Mouse (Mus musculus) urinary bladder, postnatal 10 days (tissue): ENCODE results near the gene Gm49388.
"Not testable (repeated sequence)": the region's sequence is repeated elsewhere in the genome, so short reads cannot be mapped to it uniquely, and the experiment has no call there.

Source experiments
- DNase-seq: peaks from one replicate; pipeline ENCODE4 v3.0.0; 2022; ENCODE audit warnings: low spot score

Gm49388 gene

DNA sequence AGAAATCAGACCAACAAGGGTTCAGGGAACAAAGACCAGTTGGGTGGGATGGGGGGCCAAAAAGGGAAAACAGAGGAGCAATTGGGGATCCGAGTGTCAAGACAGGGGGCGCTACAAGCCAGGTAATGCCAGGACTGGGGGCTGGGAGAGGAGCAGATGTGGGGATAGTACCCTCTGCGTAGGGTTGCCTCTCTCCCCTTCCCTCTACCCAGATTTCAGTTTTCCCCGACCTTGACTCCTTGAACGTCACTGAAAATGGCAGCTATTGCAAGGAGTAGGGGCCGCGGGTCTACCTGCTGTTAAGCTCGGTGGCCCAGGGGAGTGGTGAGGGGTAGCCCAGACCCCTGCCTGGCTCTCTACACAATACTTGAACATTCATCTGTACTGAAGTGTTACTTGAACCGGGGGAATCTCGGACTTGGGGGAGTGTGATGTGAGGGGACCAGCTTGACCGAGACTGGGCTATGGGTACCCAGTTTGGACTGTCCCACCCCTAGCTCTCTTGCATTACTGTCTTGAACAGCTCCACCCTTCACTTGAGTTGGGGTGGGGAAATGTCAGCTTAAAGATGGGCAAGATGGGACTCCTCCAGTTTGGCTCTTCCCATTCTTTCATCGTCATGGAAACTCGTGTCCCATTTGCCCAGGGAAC lies 16.9 kb upstream of the Gm49388 start:
- no peak for DNase-seq

DNA sequence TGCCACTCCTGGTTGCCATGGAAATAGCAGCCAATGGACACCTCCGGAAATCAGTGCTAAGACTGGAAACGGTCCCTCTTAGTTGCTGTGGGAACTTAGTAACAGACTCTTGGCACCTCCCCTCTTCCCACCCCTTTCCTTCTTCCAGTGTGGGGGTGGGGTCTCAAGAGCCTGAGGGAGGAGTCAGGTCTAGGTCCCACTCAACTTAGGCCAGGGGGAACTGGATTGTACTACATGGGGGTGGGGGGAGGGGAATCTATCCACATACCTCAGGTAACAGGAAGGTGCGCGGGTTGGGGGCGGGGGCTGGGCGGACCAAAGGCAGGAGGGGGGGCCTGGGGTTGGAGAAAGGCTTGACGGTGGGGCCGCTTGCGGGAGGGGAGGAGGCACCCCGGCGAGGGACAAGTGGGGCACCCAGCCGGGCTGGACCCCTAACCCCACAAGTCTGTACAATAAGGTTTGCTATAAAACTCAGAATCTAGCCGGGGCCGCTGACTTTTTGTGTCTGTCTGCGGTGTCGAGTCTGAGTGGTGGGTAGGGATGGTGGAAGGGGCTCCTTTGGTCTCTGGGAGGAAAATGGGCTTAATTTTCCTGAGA lies 16.3 kb upstream of the Gm49388 start:
- peak; percentile 81 for DNase-seq

DNA sequence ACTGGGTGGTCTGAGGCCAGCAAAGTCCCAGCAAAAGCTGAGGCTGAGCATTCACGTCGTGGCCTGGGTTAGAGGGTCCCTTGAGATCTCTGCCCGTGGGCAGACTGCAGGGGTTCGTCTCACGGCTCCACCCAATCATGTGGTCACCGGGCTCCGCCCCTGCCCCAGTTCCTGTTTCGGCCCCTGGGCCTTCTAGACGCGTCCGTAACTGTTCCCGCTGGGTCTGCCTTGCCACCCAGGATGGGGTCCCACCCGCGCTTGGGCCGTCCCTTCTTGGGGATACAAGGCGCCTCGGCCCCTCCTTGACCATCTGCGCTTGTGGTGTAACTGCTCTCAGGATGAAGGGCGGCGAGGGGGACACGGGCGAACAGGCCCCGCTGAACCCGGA lies 15.8 kb upstream of the Gm49388 start, which contains the start of gene Orai3:
TSS of gene Orai3 (plus strand) at position 165 of the 388 bp plus-strand sequence.
- DNase-seq: no peak

DNA sequence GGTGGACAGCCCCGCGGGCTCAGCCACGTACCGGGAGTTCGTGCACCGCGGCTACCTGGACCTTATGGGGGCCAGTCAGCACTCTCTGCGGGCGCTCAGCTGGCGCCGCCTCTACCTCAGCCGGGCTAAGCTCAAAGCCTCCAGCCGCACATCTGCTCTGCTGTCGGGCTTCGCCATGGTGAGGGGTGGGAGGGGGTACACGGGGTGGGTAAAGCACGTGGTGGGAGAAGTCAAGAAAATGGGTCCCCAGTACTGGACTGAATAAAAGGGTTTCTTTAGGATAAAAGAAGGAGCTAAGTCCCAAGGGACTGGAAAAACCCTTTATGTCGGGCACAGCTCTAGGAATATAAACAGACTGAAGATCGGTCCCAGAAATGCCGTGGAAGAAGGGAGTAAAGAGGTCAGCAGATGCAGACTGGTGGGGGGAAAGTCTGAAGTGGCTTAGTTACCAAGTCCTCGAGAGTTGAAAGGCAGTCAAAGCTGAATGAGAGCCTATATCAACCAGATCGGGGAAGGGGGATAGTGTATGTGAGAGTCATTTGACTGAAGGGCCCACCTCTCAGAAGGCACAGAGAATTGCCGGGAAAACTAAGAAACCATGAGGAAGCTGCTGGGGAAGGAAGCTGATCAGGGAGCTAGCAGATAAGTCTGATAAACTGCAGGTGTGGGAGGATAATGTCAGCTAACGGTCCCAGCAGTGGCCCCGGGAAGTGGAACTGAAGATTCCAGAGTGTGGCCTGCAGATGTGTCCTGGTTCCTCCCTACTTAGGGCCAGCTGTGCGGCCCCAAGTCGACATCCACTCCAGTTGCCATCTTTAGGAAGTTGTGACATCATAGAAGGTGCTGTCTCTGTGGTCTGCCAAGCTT lies 15.1 kb upstream of the Gm49388 start:
- no peak for DNase-seq

DNA sequence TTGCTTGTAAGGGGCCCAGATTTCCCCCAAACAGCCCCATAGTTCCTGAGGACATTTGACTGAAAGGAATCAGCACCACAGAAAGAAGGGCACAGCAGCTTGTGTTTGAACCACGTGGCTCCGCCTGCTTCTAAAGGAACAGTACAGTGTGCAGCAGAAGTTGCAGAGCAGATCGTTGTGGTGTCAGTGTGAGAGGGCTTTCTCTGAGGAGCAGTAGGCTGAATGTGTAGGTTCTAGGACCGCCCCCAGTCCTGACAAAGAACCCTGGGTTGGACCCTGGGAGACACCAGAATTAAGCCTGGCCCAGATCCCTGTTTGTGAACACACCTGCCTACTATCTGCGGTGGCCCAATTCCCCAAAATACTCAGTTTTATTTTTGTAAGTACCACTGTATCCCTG lies 14.1 kb upstream of the Gm49388 start:
- no peak for DNase-seq

DNA sequence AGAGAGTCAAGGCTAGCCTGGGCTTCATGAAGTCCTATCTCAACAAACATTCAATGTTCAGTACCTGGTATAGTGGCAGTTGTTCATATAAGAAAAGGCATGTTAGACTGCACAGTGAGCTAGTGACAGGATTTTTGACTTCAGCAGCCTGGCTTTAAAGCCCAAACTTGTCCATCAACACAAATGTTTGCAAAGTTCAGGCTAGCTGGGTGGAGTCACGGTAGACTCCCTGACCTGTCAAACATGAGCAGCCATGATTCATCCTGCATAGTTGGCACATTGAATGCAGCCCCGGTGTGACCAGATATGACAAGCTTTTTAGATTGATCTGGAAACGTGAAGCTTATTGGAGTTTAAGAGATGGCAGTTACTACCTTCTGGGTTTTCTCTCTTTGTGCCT lies 13.3 kb upstream of the Gm49388 start:
- no peak for DNase-seq

DNA sequence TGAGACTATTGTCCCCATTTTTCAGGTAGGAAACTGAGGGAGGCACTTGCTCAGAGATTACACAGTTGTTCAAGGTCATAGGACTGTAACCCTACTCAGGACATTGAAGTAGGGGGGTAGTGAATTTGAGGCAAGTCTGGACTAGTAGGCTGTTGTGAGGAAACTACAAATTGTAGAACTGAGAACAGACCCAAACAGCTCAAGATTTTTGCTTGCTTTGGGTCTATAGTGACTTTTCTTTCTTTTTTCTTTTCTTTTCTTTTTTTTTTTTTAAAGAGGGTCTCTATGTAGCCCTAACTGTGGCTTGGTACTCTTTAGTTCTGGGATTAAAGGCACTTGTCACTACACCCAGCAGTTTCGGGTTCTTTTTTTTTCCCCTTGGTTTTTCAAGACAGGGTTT lies 12.9 kb upstream of the Gm49388 start:
- no peak for DNase-seq

DNA sequence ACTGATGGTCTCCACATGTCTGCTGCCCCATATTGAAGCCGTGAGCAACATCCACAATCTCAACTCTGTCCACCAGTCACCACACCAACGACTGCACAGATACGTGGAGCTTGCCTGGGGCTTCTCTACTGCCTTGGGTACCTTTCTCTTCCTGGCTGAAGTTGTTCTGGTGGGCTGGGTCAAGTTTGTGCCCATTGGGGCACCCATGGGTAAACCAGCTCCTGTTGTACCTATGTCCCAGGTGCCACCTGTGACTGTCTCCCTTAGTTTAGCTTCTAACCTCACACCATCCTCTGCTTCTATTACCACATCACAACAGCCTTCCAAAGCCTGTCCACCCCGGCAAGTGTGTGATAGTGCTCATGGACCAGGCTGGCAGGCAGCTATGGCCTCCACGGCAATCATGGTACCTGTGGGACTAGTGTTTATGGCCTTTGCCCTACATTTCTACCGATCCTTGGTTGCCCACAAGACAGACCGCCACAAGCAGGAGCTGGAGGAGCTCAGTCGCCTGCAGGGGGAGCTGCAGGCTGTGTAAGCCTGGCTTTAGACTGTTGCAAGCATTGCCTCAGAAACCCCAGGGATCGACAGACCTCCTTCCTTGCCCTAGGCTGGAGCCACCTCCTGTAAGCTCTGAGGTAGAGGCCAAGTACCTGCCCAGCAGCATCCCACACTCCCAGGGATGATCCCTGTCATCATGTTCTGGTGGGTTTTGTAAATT lies 11.6 kb upstream of the Gm49388 start:
- no peak for DNase-seq

DNA sequence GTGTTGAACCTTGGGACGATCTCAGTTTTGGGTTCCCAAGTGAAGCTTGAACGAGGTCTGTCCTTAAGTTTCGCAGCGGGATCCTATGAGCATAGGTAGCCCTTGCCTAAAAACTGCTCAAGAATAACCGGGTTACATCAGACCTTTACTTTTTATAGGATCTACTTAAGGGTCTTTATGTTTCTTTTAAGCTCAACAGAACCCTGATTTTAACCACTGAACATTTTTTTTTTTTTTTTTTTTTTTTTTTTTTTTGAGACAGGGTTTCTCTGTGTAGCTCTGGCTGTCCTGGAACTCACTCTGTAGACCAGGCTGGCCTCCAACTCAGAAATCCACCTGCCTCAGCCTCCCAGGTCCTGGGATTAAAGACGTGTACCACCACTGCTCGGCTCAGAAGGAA lies 9.6 kb upstream of the Gm49388 start:
- DNase-seq: not testable (repeated sequence)

DNA sequence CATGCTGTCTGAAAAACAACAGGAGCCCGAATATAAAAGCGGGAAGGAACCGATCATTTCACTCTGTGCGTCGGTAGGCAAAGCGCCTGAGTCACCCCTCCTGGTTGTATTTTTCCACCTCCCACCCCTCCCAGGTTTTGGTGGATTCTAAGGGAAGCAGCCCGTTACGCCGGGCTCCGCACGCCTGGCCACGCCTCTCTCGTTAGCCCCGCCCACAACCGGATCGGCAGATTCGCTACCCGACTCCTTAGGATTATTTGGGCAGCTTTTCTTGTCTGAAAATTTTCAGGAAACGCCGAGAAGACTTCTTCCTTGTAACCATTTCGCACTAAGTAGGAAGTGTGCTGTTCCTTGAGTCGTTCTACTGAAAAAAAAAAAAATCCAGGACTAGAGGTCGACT lies 9.0 kb upstream of the Gm49388 start, which contains the start of gene Setd1a:
TSS of gene Setd1a (plus strand) at position 245 of the 400 bp plus-strand sequence.
- DNase-seq: peak; percentile 53

DNA sequence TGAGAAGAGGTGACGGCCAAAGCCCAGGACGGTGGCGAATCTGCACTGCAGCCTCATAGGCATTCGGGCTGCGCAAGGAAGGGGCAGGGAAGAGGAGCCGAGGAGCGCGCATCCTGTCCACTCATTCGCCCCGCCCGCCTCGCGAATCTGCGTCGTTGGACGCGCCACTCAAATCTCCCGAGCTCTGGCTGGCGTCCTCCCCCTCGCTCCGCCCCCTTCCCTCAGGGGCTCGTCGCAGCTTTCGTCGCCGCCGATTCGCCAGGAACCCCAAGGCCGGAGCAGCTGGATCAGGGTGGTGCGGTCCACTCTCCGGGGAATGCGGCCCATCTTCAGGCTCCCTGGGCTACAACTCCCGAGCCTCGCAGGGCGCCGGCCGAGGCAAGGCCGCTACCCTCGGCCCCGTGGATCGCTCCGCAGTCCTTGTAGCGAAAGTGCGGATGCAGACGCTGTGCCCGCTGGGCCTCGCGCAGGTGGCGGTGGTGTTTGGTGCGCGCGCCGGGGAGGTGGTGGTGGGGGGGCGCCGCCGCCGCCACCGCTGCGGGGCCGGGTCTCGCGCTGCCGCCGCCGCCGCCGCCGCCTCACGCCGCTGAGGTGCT lies 8.4 kb upstream of the Gm49388 start:
- DNase-seq: peak; percentile 91

DNA sequence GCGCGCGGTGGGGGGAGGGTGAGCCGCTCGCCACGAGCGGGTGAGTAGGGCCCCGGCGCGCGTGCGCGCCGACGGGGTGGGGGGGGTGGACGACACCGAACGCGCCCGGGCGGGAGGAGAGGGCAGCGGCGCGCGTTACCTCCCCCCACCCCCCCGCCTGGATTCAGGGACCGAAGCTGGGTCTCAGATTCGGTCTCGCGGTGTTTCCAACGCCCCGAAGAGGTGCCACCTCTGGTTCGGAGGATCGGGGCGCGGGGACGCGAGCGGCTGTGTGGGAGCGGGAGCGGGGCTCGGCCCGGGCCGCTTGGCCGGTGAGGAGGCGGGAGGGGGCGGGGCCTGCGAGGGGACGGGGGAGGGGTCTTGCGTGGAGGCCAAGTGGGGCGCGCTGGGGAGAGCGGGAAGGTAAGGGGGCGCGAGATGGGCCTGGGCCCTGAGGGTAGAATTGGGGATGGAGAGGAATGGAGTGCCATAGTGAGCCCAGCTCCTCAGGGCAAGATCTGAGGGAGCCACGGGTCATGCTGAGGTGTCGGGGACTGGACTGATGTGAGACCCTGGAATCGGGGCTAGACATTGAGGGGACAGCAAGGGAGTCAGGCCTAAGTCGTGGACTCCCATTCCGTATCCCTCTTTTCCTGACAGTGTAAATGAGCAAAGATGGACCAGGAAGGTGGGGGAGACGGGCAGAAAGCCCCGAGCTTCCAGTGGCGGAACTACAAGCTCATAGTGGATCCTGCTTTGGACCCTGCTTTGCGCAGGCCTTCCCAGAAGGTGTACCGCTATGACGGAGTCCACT lies 7.7 kb upstream of the Gm49388 start:
- DNase-seq: no peak

DNA sequence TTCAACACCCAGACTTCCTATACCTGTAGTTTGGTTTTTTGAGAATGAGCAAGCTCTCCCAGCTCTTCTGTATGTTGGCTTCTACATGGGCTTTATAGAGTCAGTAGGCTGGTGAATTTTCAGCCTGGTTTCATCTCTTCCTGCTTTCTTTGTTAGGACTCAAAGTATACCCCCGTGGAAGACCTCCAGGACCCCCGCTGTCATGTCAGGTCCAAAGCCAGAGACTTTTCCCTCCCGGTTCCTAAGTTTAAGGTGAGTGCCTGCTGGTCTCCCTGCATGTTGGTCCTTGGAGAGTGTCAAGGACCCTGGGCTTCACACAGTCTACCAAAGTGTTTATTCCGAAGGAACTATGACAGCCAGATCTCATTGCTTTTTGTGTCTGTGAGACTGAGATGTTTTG lies 7.1 kb upstream of the Gm49388 start:
- DNase-seq: no peak

DNA sequence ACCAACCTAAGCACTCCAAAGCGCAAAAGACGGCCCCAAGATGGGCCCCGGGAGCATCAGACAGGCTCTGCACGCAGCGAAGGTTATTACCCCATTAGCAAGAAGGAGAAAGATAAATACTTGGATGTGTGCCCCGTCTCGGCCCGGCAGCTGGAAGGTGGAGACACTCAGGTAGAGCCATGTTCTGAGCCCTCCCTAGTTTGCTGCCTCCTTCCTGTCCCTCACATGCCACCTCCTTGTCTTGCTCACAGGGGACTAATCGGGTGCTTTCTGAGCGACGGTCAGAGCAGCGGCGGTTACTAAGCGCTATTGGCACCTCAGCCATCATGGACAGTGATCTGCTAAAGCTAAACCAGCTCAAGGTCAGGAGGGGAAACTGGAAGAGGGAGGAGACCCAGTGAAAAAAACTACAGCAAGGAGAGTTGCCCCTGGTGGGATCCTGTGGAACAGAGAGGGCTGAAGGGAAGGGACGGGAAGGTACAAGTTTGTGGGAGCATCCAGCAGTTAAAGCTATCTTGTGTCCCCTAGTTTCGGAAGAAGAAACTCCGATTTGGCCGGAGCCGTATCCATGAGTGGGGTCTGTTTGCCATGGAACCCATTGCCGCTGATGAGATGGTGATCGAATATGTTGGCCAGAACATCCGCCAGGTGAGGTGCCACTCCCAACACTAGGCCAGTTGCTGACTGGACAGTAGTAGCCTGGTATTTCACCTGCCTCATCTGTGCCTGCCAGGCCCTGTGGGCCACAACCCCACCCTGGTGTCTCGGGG lies 11.9 kb downstream of the Gm49388 start:
- DNase-seq: no peak

DNA sequence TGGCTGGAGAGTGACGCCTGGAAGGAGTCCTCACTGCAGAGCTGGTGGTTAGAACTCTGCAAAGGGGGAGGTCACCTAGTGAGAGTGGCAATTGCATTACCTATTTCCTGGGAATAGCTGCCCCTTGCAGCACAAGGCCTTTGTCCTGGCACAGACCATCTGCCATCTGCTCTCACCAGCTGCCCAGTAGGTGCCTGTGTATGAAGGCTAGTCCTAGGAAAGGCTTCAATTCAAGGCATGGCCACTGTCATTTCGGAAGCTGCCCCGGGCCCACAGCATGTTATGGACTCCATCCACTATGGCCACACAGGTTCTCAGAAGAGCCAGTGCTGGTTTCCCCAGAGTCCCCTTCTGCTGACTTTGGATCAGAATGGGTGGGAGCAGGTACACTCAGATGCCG lies 13.2 kb downstream of the Gm49388 start:
- DNase-seq: no peak

DNA sequence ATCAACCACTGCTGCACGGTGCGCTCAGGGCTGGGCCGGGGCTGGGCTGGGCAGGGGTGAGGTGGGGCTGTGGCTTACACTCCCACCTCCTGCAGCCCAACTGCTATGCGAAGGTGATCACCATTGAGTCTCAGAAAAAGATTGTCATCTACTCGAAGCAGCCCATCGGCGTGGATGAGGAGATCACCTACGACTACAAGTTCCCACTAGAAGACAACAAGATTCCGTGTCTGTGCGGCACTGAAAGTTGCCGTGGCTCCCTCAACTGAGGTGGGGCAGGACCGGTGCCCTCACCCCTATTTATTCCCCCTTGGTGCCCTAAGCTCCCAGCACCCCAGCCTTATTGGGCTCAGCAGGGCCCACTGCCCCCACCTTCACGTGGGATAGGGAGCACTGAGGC lies 13.8 kb downstream of the Gm49388 start:
- no peak for DNase-seq

DNA sequence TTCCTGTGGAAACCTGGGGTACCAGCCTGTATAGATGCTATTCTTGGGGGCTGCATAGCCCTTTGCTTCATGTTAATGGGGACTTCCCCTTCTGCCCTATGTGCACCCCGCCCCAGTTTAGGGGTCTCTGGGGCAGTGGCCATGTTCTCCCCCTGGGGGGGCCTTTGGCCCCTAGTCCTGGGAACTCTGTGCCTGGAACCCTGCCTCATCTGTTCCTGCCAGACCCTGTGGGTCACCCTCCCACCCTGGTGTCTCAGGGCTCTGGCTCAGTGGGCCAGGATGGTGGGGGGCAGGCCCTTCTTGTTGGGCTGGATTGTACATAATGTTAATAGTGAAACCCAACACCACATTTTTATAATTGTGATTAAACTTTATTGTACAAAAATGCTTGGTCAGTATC lies 14.3 kb downstream of the Gm49388 start:
- DNase-seq: no peak

DNA sequence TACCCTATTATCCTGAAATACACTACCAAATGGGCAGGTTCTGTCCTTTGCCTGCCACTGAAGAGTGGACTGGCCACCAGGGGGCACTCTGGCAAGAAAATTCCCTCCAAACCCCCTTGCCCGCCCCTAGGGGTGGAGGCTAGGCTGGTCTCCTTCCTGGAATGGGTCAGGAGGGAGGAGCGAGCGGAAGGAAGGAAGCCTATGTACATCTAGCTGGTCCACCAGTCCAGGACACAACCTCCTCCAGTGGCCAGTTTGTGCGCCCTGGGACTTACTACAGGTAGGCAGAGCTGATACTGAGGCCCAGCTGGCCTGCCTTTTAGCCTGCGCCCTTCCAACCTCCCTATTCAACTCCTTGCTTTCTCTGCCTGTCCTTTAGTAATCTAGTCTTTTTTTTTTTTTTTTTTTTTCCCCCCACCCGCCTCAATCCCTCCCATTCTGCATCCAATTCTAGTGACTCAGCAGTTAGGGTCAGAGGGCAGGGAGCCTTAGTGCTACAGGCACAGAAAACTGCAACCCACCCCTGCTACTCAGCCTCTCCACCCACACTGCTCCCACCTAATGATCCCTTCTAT lies 15.1 kb downstream of the Gm49388 start, which contains the start of gene Hsd3b7:
TSS of gene Hsd3b7 (plus strand) at position 170 of the 575 bp plus-strand sequence.
- DNase-seq: peak; percentile 87

DNA sequence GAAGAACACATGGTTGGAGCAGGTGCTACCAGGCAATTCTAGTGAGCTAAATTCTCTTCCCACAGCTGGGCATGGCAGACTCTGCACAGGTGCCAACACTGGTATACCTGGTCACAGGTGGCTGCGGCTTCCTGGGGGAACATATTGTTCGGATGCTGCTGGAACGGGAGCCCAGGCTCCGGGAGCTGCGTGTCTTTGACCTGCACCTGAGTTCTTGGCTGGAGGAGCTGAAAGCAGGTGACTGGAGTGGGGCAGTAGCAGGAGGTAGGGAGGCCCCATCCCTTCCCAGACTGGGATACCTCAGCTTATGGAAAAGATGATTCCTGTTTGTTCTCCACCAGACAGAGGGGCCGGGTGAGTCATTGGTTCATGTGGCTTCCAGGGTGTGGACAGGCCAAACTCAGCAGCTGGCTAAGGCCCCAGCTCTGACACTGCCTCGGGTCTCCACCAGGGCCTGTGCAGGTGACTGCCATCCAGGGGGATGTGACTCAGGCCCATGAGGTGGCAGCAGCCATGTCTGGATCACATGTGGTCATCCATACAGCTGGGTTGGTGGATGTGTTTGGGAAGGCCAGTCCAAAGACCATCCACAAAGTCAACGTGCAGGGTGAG lies 15.7 kb downstream of the Gm49388 start:
- no peak for DNase-seq
